Mouse (Mus musculus) heart, adult 2 months (tissue): ENCODE results near the gene Gm49321. TPM values are rescaled to one million over a fixed set of nuclear protein-coding genes. Genes with fewer than 3 reads are reported as not detected.

ENCODE experiments used
- DNase-seq, 2 experiments: peaks; one replicate each; pipeline ENCODE4 v3.0.0; 2021
- H3K27ac ChIP-seq: fragments of 200-600 bp; 2 replicates; pipeline ENCODE4 v1.8.1; 2022
- H3K27me3 ChIP-seq: fragments of 200-500 bp; 2 replicates; pipeline ENCODE4 v1.6.1; 2012; ENCODE audit warnings: mild to moderate bottlenecking, low read length, inconsistent platforms, mixed read lengths; ENCODE audit not compliant: control insufficient read depth, insufficient read depth
- H3K36me3 ChIP-seq: fragments of 200-500 bp; 2 replicates; pipeline ENCODE4 v1.6.1; 2012; ENCODE audit warnings: low read length, inconsistent platforms; ENCODE audit not compliant: control insufficient read depth, insufficient read depth
- H3K4me1 ChIP-seq: fragments of 200-500 bp; 2 replicates; pipeline ENCODE4 v1.6.1; 2011; ENCODE audit warnings: low read length; ENCODE audit not compliant: control insufficient read depth, insufficient read depth
- H3K4me3 ChIP-seq: fragments of 200-600 bp; 2 replicates; pipeline ENCODE4 v1.8.1; 2022
- H3K79me2 ChIP-seq: fragments of 200-500 bp; replicated peaks from 2 replicates; pipeline ENCODE4 v1.6.1; 2012; ENCODE audit warnings: mild to moderate bottlenecking, inconsistent platforms, low read length, moderate library complexity, mixed read lengths; ENCODE audit not compliant: control insufficient read depth, insufficient read depth
- H3K9ac ChIP-seq: fragments of 200-500 bp; 2 replicates; pipeline ENCODE4 v1.6.1; 2012; ENCODE audit warnings: low read depth, mild to moderate bottlenecking, control low read depth, inconsistent platforms, low read length, mixed read lengths
- CTCF ChIP-seq: fragments of 200-600 bp; IDR thresholded peaks from 2 replicates; pipeline ENCODE4 v1.8.1; 2022; ENCODE audit warnings: antibody characterized with exemption, mild to moderate bottlenecking, moderate library complexity
- EP300 ChIP-seq: fragments of 200-500 bp; IDR thresholded peaks from 2 replicates; pipeline ENCODE4 v1.6.1; 2011; ENCODE audit warnings: low read depth, low read length, control low read depth; ENCODE audit not compliant: insufficient read depth
- POLR2A ChIP-seq: fragments of 200-500 bp; IDR thresholded peaks from 2 replicates; pipeline ENCODE4 v1.6.1; 2011; ENCODE audit warnings: mild to moderate bottlenecking, low read depth, low read length, control low read depth; ENCODE audit not compliant: insufficient read depth
- whole genome bisulfite sequencing: fragments of 180-500 bp; shearing (Covaris S2); methylation state at CpG from one replicate; pipeline ENCODE4 v1.1.7; 2018; 5-methylcytosine and 5-hydroxymethylcytosine counted together
- intact Hi-C: fragments of 180-260 bp; cut with DNase I; formaldehyde crosslinking; loops from one replicate; pipeline ENCODE4 v1.15.1; 2025
- polyA plus RNA-seq: library from polyadenylated mRNA; depleted of rRNA; stranded (reverse); fragments of >200 nt; gene quantifications from 2 replicates; pipeline ENCODE4 v1.2.3, GENCODE M21; 2012; rRNA removed
- total RNA-seq, 2 experiments: library from RNA; stranded (reverse); gene quantifications; 2 replicates each; pipeline ENCODE4 v1.2.3; 2021

Gm49321 gene
- total and polyA plus RNA-seq, 3 experiments: 6.9 to 7.2 TPM; not detected in 1

DNA sequence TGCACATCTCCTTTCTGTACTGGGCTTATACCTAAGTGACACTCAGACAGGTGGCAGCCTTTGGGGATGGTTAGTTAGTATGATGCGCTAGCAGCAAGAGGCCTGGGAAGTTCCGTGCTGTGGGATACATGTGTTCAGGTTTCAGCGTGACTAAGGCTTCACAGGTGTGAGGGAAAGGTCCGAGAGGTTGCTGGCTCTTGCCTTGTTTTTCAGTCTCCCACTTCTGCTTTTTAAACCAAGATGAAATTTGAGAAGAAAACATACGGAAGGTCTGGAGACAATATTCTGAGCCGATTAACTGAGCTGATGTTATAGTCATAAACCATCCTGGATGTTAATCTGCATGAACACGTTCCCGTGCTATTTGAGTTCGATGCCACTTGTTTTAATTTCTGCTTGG, 65.0 kb downstream of the Gm49321 start:
- Histone ChIP-seq H3K79me2 (no peaks in the 10 kb centered on the region), H3K36me3 (no peaks in the 10 kb centered on the region), H3K4me1 (no peaks in the 10 kb centered on the region), H3K4me3 (no peak overlapping the region), H3K27me3 (peaks cover 11% of the 10 kb centered on the region), H3K9ac (no peak overlapping the region), H3K27ac (no peak overlapping the region)
- TF ChIP-seq EP300 (no peak), CTCF (no peak), POLR2A (no peak)
- intact Hi-C loops: no loop called here
- 86% methylated on average over 9 of the region's 9 CpGs for WGBS
- DNase-seq: no peak

DNA sequence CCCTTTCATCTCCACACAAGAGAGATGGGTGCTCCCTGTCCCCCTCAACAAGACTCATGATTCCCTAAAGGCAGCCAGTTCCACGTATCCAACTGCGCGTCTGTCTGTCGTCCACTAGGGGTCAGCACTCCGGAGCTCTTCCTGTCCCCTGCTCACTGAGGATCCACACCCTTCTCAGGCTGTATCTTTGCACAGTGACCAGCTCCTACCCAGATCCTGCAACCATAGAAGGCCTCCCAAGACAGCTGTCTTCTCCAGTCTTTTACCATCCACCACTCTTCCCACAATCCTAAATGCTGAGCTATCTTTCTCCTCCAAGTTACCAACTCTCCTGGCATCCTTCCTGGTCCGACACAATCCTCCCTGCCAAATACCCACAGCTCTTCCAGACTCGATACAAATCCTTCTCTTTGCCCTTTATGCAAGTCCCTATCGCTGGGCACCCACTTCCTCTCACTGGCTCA, 72.0 kb downstream of the Gm49321 start:
- Histone ChIP-seq H3K4me3 (no peak overlapping the region), H3K9ac (no peak overlapping the region), H3K4me1 (no peaks in the 10 kb centered on the region; the same call in 1 of the 2 replicates), H3K79me2 (no peaks in the 10 kb centered on the region), H3K27me3 (no peaks in the 10 kb centered on the region), H3K27ac (no peak overlapping the region), H3K36me3 (no peaks in the 10 kb centered on the region)
- peak; percentile 21 to 34 for DNase-seq
- WGBS: 10% methylated on average over 8 of the region's 8 CpGs
- intact Hi-C loops: no loop called here
- TF ChIP-seq CTCF (peak; percentile 93), POLR2A (no peak), EP300 (0 out of 2 replicates have a peak, but pooled peaks have one; percentile 27)

DNA sequence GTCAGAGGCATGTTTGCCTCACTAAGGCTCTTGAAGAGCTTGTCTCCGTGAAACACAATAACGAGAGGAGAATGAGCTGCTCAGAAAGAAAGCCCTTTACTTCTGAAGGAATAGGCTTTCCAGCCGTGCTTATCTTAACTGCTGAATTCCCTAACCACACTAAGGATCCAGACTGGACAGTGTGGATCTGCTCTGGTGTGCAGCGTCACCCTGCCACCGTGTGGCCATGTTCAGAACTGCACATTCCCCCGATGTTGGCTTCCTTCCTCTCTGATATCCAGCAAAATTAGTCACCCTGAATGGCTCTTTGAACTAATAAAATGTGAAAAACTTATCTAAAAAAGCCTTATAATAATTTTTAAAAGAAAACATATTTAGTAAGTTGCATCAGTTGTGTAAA, 76.3 kb downstream of the Gm49321 start:
- H3K4me3 ChIP-seq: no peak overlapping the region
- 0% methylated on average over 6 of the region's 6 CpGs for WGBS
- peaks cover 1% of the 10 kb centered on the region for H3K4me1 ChIP-seq
- DNase-seq: peak; percentile 77 to 90
- TF ChIP-seq CTCF (no peak), EP300 (peak; percentile 93)
- no peaks in the 10 kb centered on the region; the same call in 1 of the 2 replicates for H3K36me3 ChIP-seq
- H3K79me2 ChIP-seq: no peaks in the 10 kb centered on the region
- intact Hi-C loops: loop anchor here (1.0 to 5.0 kb wide), 3 partner anchors 279 to 451 kb away; no protein-coding TSS in a partner anchor
- no peaks in the 10 kb centered on the region for H3K27me3 ChIP-seq
- no peak overlapping the region for H3K9ac ChIP-seq
- H3K27ac ChIP-seq: no peak overlapping the region

DNA sequence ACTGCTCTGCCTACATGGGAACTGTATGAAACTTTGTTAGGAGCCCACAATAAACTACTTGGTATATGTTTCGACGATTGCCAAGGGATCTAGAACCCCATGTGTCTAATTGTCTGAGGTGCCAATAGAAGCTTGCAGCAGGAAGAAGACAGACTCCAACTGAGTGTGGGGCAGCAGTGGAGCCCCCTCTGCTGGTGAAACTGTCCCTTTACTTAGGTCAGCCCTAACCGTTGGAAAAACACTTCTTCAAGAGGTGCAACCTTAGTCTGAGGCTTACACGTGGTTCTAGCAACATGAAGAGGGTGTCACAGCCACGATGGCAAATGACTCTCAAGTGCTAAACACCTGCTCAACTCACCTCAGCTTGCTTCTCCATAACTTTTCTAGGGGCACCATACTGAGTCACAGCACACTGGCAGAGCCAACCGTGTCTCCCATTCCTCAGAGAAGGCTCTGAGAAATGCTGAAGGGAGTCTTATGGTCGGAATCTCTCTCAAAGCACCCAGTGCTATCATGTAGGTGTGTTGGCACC, 77.4 kb downstream of the Gm49321 start:
- WGBS: 55% methylated on average over 7 of the region's 7 CpGs

DNA sequence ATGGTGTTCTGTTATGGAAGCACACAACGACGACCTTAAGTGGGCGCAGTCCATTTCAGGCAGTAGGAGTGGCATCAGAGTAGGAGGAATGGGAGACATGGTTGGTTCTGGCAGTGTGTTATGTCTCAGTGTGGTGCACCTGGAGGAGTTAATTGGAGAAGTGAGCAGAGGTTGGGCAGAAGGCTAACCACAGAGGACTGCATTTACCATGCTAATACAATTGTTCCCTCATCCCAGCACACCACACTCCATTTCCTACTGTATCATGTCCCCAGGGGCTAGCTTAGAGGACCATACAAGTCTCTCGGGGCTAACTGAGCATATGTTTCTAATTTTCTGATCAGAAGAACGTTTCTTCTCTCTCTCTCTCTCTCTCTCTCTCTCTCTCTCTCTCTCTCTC, 78.0 kb downstream of the Gm49321 start:
- no peaks in the 10 kb centered on the region for H3K79me2 ChIP-seq
- 66% methylated on average over 5 of the region's 5 CpGs for WGBS
- DNase-seq: no peak
- peaks cover 1% of the 10 kb centered on the region for H3K4me1 ChIP-seq
- intact Hi-C loops: no loop called here
- no peak overlapping the region for H3K9ac ChIP-seq
- H3K4me3 ChIP-seq: no peak overlapping the region
- no peaks in the 10 kb centered on the region for H3K27me3 ChIP-seq
- no peaks in the 10 kb centered on the region; the same call in 1 of the 2 replicates for H3K36me3 ChIP-seq
- H3K27ac ChIP-seq: no peak overlapping the region
- no peak for TF ChIP-seq CTCF
- TF ChIP-seq EP300: no peak
- TF ChIP-seq POLR2A: no peak

More for the DNA sequence above, 77.4 kb downstream of the Gm49321 start:
- Histone ChIP-seq H3K4me3 (no peak overlapping the region), H3K36me3 (no peaks in the 10 kb centered on the region; the same call in 1 of the 2 replicates), H3K27ac (no peak overlapping the region), H3K9ac (no peak overlapping the region), H3K27me3 (no peaks in the 10 kb centered on the region), H3K79me2 (no peaks in the 10 kb centered on the region), H3K4me1 (peaks cover 1% of the 10 kb centered on the region)
- intact Hi-C loops: loop anchor here (5.0 kb wide), 2 partner anchors 277 to 453 kb away; no protein-coding TSS in a partner anchor
- peak; percentile 18 to 40 for DNase-seq
- peak; percentile 87 for TF ChIP-seq CTCF
- TF ChIP-seq POLR2A: no peak

Other genes starting within 250 kb of the Gm49321 start
- 10 to 100 TPM; 45.3 to 45.7 TPM for gene Hif1a, start 36.3 kb upstream of the Gm49321 start, total RNA-seq
- 18.0 and 35.1 TPM in 2 replicates for gene Hif1a, start 36.3 kb upstream of the Gm49321 start, polyA plus RNA-seq
- 10 to 100 TPM; 10.9 to 12.8 TPM for gene Snapc1, start 26.8 kb downstream of the Gm49321 start, total RNA-seq
- gene Snapc1, start 26.8 kb downstream of the Gm49321 start, polyA plus RNA-seq: 5.0 and 8.6 TPM in 2 replicates
- gene Syt16, start 60.0 kb downstream of the Gm49321 start, total RNA-seq: not detected
- gene Syt16, start 60.0 kb downstream of the Gm49321 start, polyA plus RNA-seq: 0.10 and 0.35 TPM in 2 replicates